Mouse (Mus musculus): ENCODE data around the gene Sirpa. TPM values are rescaled to one million over a fixed set of nuclear protein-coding genes. Genes with fewer than 3 reads are reported as not detected.
A peak's percentile ranks its signal among the peaks of the same experiment; 100 is the strongest.

Gene Sirpa
- polyA plus RNA-seq, 1 experiment: 106 TPM

- Histone ChIP-seq H3K4me3 (ENCODE audit: insufficient read depth, low read depth, low read length) (no peak overlapping the region), H3K36me3 (ENCODE audit: control insufficient read depth, insufficient read depth, low read length) (no peaks in the 10 kb centered on the region), H3K4me1 (ENCODE audit: control insufficient read depth, insufficient read depth, low read length) (peaks cover 6% of the 10 kb centered on the region), H3K27ac (ENCODE audit: insufficient read depth, low read depth, low read length) (no peak overlapping the region), H3K27me3 (replicated peaks; ENCODE audit: control insufficient read depth, insufficient read depth, low read length) (no peaks in the 10 kb centered on the region)
- TF ChIP-seq POLR2A (IDR thresholded peaks at IDR 0.05; ENCODE audit: low read depth, low read length): no peak
- no peak for TF ChIP-seq CTCF (conservative IDR thresholded peaks at IDR 0.05; ENCODE audit: insufficient read depth, insufficient read length, low read depth, low read length)
- WGBS: 84% methylated on average over 6 of the region's 6 CpGs
- no peak for DNase-seq
Observed at GRCm38 (mm10) chr2:129628456-129629185, 36.0 kb downstream of the Sirpa start.

DNA sequence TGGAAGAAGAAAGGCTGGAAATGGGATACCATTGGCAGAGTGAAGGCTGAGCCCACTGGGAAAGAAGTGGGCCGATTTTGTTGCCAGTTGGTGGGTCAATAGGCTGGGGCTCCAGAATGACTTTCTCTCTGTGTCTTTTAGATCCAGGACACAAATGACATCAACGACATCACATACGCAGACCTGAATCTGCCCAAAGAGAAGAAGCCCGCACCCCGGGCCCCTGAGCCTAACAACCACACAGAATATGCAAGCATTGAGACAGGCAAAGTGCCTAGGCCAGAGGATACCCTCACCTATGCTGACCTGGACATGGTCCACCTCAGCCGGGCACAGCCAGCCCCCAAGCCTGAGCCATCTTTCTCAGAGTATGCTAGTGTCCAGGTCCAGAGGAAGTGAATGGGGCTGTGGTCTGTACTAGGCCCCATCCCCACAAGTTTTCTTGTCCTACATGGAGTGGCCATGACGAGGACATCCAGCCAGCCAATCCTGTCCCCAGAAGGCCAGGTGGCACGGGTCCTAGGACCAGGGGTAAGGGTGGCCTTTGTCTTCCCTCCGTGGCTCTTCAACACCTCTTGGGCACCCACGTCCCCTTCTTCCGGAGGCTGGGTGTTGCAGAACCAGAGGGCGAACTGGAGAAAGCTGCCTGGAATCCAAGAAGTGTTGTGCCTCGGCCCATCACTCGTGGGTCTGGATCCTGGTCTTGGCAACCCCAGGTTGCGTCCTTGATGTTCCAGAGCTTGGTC lies 37.3 kb downstream of the Sirpa start:
- DNase-seq: no peak
- TF ChIP-seq CTCF (conservative IDR thresholded peaks at IDR 0.05; ENCODE audit: insufficient read depth, insufficient read length, low read depth, low read length) (no peak), POLR2A (IDR thresholded peaks at IDR 0.05; ENCODE audit: low read depth, low read length) (no peak)
- H3K4me1 ChIP-seq (ENCODE audit: control insufficient read depth, insufficient read depth, low read length): peaks cover 9% of the 10 kb centered on the region
- no peak overlapping the region for H3K4me3 ChIP-seq (ENCODE audit: insufficient read depth, low read depth, low read length)
- no peak overlapping the region for H3K27ac ChIP-seq (ENCODE audit: insufficient read depth, low read depth, low read length)
- H3K27me3 ChIP-seq (replicated peaks; ENCODE audit: control insufficient read depth, insufficient read depth, low read length): no peaks in the 10 kb centered on the region
- whole genome bisulfite sequencing: 96% methylated on average over 15 of the region's 15 CpGs
- H3K36me3 ChIP-seq (ENCODE audit: control insufficient read depth, insufficient read depth, low read length): no peaks in the 10 kb centered on the region

- 87% methylated on average over 3 of the region's 3 CpGs for WGBS
- DNase-seq: no peak
- Histone ChIP-seq H3K4me1 (ENCODE audit: control insufficient read depth, insufficient read depth, low read length) (peaks cover 9% of the 10 kb centered on the region), H3K36me3 (ENCODE audit: control insufficient read depth, insufficient read depth, low read length) (no peaks in the 10 kb centered on the region), H3K27ac (ENCODE audit: insufficient read depth, low read depth, low read length) (no peak overlapping the region), H3K27me3 (replicated peaks; ENCODE audit: control insufficient read depth, insufficient read depth, low read length) (no peaks in the 10 kb centered on the region), H3K4me3 (ENCODE audit: insufficient read depth, low read depth, low read length) (no peak overlapping the region)
- TF ChIP-seq POLR2A (IDR thresholded peaks at IDR 0.05; ENCODE audit: low read depth, low read length) (no peak), CTCF (conservative IDR thresholded peaks at IDR 0.05; ENCODE audit: insufficient read depth, insufficient read length, low read depth, low read length) (no peak)
Observed at GRCm38 (mm10) chr2:129630532-129630886, 37.9 kb downstream of the Sirpa start.

DNA sequence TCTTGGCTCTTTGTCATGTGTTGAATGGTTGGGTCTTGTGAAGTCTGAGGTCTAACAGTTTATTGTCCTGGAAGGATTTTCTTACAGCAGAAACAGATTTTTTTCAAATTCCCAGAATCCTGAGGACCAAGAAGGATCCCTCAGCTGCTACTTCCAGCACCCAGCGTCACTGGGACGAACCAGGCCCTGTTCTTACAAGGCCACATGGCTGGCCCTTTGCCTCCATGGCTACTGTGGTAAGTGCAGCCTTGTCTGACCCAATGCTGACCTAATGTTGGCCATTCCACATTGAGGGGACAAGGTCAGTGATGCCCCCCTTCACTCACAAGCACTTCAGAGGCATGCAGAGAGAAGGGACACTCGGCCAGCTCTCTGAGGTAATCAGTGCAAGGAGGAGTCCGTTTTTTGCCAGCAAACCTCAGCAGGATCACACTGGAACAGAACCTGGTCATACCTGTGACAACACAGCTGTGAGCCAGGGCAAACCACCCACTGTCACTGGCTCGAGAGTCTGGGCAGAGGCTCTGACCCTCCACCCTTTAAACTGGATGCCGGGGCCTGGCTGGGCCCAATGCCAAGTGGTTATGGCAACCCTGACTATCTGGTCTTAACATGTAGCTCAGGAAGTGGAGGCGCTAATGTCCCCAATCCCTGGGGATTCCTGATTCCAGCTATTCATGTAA lies 38.5 kb downstream of the Sirpa start:
- Histone ChIP-seq H3K4me1 (ENCODE audit: control insufficient read depth, insufficient read depth, low read length) (peaks cover 9% of the 10 kb centered on the region), H3K27me3 (replicated peaks; ENCODE audit: control insufficient read depth, insufficient read depth, low read length) (no peaks in the 10 kb centered on the region), H3K27ac (ENCODE audit: insufficient read depth, low read depth, low read length) (no peak overlapping the region), H3K36me3 (ENCODE audit: control insufficient read depth, insufficient read depth, low read length) (no peaks in the 10 kb centered on the region), H3K4me3 (ENCODE audit: insufficient read depth, low read depth, low read length) (no peak overlapping the region)
- WGBS: 79% methylated on average over 7 of the region's 7 CpGs
- DNase-seq: no peak
- TF ChIP-seq POLR2A (IDR thresholded peaks at IDR 0.05; ENCODE audit: low read depth, low read length) (no peak), CTCF (conservative IDR thresholded peaks at IDR 0.05; ENCODE audit: insufficient read depth, insufficient read length, low read depth, low read length) (no peak)

DNA sequence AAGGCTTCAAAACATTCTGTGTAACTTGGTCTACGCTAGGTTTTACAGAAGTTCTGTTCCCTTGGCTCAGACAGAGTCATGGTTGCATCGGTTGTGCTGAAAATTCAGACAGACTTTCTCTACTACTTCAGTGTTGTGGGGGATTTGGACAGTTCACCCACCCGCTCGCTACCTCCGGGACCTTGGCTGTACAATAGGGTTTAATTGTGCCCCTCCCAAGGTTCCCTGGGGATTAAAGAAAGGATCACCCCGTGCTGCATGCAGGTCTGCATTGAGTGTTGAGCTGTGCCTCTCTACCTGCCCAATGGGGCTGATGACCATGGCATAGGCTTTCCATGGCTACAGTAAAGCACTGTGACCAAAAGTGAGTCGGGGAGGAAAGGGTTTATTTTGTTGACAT lies 39.7 kb downstream of the Sirpa start:
- no peaks in the 10 kb centered on the region for H3K36me3 ChIP-seq (ENCODE audit: control insufficient read depth, insufficient read depth, low read length)
- no peaks in the 10 kb centered on the region for H3K27me3 ChIP-seq (replicated peaks; ENCODE audit: control insufficient read depth, insufficient read depth, low read length)
- DNase-seq: no peak
- TF ChIP-seq CTCF (conservative IDR thresholded peaks at IDR 0.05; ENCODE audit: insufficient read depth, insufficient read length, low read depth, low read length) (no peak), POLR2A (IDR thresholded peaks at IDR 0.05; ENCODE audit: low read depth, low read length) (no peak)
- no peak overlapping the region for H3K27ac ChIP-seq (ENCODE audit: insufficient read depth, low read depth, low read length)
- no peak overlapping the region for H3K4me3 ChIP-seq (ENCODE audit: insufficient read depth, low read depth, low read length)
- WGBS: 94% methylated on average over 7 of the region's 7 CpGs
- peaks cover 9% of the 10 kb centered on the region for H3K4me1 ChIP-seq (ENCODE audit: control insufficient read depth, insufficient read depth, low read length)

DNA sequence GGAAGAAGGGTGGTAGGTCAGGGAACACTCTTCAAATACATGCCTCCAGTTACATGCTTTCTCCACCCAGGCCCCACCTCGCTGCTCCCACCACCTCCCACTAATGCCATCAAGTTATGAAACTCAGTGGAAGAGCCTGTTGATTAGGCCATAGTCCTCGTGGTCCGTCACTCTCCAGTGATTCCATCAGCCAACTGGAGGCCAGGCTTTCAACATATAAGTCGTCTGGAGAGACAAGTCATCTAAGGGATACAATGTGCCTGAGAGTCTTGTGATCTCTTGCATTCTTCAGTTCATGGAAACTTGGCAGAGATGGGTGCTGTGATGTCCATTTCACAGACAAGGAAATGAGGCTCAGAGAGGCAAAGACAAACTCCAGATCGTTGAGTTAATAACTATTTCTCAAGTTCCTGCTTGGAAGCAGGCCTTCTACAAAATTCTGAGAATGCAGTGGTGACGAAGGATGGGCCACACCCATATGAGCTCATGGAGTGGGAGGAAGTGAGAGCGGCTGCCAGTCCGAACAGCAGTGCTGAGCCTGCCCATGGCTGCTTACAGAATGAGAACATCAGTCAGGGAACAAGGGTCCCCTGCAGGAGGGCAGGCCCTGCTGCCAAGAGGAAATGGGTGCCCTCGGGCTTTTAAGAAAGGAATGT lies 40.6 kb downstream of the Sirpa start:
- H3K27ac ChIP-seq (ENCODE audit: insufficient read depth, low read depth, low read length): peak overlapping the region; percentile 21; the same call in 1 of the 2 replicates
- 36% methylated on average over 9 of the region's 9 CpGs for WGBS
- no peak for TF ChIP-seq CTCF (conservative IDR thresholded peaks at IDR 0.05; ENCODE audit: insufficient read depth, insufficient read length, low read depth, low read length)
- no peak for TF ChIP-seq POLR2A (IDR thresholded peaks at IDR 0.05; ENCODE audit: low read depth, low read length)
- peaks cover 9% of the 10 kb centered on the region for H3K4me1 ChIP-seq (ENCODE audit: control insufficient read depth, insufficient read depth, low read length)
- no peaks in the 10 kb centered on the region for H3K27me3 ChIP-seq (replicated peaks; ENCODE audit: control insufficient read depth, insufficient read depth, low read length)
- no peaks in the 10 kb centered on the region for H3K36me3 ChIP-seq (ENCODE audit: control insufficient read depth, insufficient read depth, low read length)
- no peak overlapping the region for H3K4me3 ChIP-seq (ENCODE audit: insufficient read depth, low read depth, low read length)
- DNase-seq: peak; percentile 77
